Mouse (Mus musculus) C2C12 (cell line): ENCODE data around the gene Ehmt2. TPM values are rescaled to one million over a fixed set of nuclear protein-coding genes. Genes with fewer than 3 reads are reported as not detected.
A peak's percentile ranks its signal among the peaks of the same experiment; 100 is the strongest.

Source experiments
- H3K27me3 ChIP-seq: one replicate; pipeline ENCODE4 v1.6.1; 2011; ENCODE audit not compliant: control insufficient read depth, insufficient read depth, insufficient read length
- H3K36me3 ChIP-seq: one replicate; pipeline ENCODE4 v1.6.1; 2011; ENCODE audit not compliant: control insufficient read depth, insufficient read depth
- H3K4me3 ChIP-seq: one replicate; pipeline ENCODE4 v1.5.1; 2011; ENCODE audit warnings: mild to moderate bottlenecking, control low read depth; ENCODE audit not compliant: poor library complexity, insufficient read depth, severe bottlenecking
- H3K79me2 ChIP-seq: one replicate; pipeline ENCODE4 v1.6.1; 2011; ENCODE audit not compliant: control insufficient read depth, insufficient read depth
- H3K79me3 ChIP-seq: one replicate; pipeline ENCODE4 v1.6.1; 2011; ENCODE audit warnings: low read depth, control low read depth
- H3ac ChIP-seq: one replicate; pipeline ENCODE3; 2011; ENCODE audit warnings: low read depth; ENCODE audit not compliant: control insufficient read depth, insufficient read length
- CEBPB ChIP-seq: IDR thresholded peaks from one replicate; pipeline ENCODE4 v1.6.1; 2011; ENCODE audit warnings: low read depth, mild to moderate bottlenecking, control low read depth, moderate library complexity
- CTCF ChIP-seq: IDR thresholded peaks from one replicate; pipeline ENCODE4 v1.5.1; 2011; ENCODE audit not compliant: control insufficient read depth, insufficient read depth, insufficient read length
- FOSL1 ChIP-seq: IDR thresholded peaks from one replicate; pipeline ENCODE4 v1.8.0; 2011; ENCODE audit warnings: mild to moderate bottlenecking, low read length; ENCODE audit not compliant: poor library complexity, insufficient read depth, severe bottlenecking
- MAX ChIP-seq: IDR thresholded peaks from one replicate; pipeline ENCODE4 v1.6.1; 2011; ENCODE audit warnings: mild to moderate bottlenecking, control low read depth
- MYOD1 ChIP-seq: IDR thresholded peaks from one replicate; pipeline ENCODE4 v1.6.1; 2011; ENCODE audit warnings: low read depth; ENCODE audit not compliant: control insufficient read depth, insufficient read length
- MYOG ChIP-seq: IDR thresholded peaks from one replicate; pipeline ENCODE4 v1.6.1; 2011; ENCODE audit not compliant: control insufficient read depth, insufficient read length; ENCODE audit errors: extremely low read depth
- USF1 ChIP-seq: IDR thresholded peaks from one replicate; pipeline ENCODE4 v1.6.1; 2011; ENCODE audit warnings: low read depth, mild to moderate bottlenecking, control low read depth, moderate library complexity
- polyA plus RNA-seq: library from polyadenylated mRNA; unstranded; fragments of >200 nt; fragmentation: generic; extraction: Trizol; gene quantifications from one replicate; pipeline ENCODE4 v1.2.1, GENCODE M21; 2012; ENCODE audit warnings: missing spikeins

Ehmt2 gene
- polyA plus RNA-seq, 1 experiment = 106 TPM

- TF ChIP-seq MAX (peak; percentile 7), CEBPB (no peak), USF1 (no peak)
- H3K27me3 ChIP-seq = no peaks in the 10 kb centered on the region
- H3ac ChIP-seq = peak overlapping the region; percentile 72
- peaks cover 9% of the 10 kb centered on the region for H3K79me3 ChIP-seq
- H3K79me2 ChIP-seq = peaks cover 42% of the 10 kb centered on the region
- H3K4me3 ChIP-seq = peak overlapping the region; percentile 61
- no peaks in the 10 kb centered on the region for H3K36me3 ChIP-seq
Observed at GRCm38 (mm10) chr17:34894801-34895530, 3.3 kb upstream of the Ehmt2 start.

DNA sequence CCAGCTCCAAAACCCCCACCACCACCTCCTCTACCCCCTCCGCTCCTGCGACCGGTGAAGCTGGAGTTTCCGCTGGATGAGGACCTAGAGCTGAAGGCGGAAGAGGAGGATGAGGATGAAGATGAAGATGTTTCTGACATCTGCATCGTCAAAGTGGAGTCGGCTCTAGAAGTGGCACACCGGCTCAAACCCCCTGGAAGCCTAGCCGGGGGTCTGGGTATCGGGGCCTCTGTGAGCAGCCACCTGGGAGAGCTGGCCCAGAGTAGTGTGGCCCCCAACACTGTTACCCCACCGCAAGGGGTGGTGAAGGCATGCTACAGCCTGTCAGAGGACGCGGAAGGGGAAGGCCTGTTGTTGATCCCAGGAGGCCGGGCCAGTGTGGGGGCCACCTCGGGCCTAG, 2.5 kb upstream of the Ehmt2 start:
- peaks cover 49% of the 10 kb centered on the region for H3K79me2 ChIP-seq
- TF ChIP-seq USF1 (no peak), CTCF (no peak), CEBPB (no peak), MYOG (no peak), MAX (no peak), FOSL1 (no peak), MYOD1 (no peak)
- H3K4me3 ChIP-seq = no peak overlapping the region
- no peaks in the 10 kb centered on the region for H3K27me3 ChIP-seq
- no peak overlapping the region for H3ac ChIP-seq
- peaks cover 16% of the 10 kb centered on the region for H3K79me3 ChIP-seq
- H3K36me3 ChIP-seq = no peaks in the 10 kb centered on the region

- no peak overlapping the region for H3K4me3 ChIP-seq
- H3K79me3 ChIP-seq = peaks cover 23% of the 10 kb centered on the region
- no peak overlapping the region for H3ac ChIP-seq
- TF ChIP-seq CTCF (no peak), USF1 (no peak), MAX (no peak), CEBPB (no peak), MYOD1 (no peak), FOSL1 (no peak), MYOG (no peak)
- peaks cover 1% of the 10 kb centered on the region for H3K36me3 ChIP-seq
- H3K79me2 ChIP-seq = peaks cover 56% of the 10 kb centered on the region
- no peaks in the 10 kb centered on the region for H3K27me3 ChIP-seq
Observed at GRCm38 (mm10) chr17:34896366-34896765, 1.9 kb upstream of the Ehmt2 start.

DNA sequence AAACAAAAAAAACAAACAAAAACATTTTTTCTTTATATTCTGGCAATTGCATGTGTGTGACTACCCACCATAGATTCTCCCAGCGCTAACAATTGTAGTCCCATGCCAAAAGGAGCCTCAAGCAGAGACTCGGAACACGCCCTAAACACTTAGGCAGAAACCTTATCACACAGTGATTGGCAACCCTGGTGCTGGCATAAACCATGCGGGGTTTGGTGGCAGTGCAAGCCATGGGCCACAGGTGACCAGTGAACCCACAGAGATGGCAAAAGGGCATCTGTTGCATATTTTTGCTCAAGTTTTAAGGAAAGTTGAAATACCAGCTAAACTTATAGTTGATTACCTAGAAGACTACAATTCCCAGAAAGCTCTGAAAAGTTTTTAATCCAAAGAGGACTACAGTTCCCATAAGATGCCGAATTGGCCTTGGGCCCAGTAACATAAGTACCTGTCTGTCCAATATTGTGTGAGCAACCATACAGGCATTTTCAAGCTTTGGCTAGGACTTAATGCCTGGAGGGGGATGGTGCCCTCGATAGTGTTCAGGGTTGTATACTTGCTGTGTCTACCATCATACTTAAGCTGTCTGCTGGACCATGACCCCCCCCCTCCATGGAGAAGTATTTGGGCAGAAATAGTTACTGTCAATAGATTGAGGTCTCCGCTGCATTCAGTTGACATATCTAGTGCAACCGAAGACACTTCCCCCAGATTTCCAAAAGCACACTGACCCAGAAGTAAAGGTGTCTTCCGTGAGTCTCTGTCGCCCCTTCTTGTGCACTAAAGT, 703 bp upstream of the Ehmt2 start:
- Histone ChIP-seq H3ac (peak overlapping the region; percentile 97), H3K4me3 (peak overlapping the region; percentile 76), H3K27me3 (no peaks in the 10 kb centered on the region), H3K79me2 (peaks cover 62% of the 10 kb centered on the region), H3K79me3 (peaks cover 26% of the 10 kb centered on the region), H3K36me3 (peaks cover 11% of the 10 kb centered on the region)
- TF ChIP-seq MYOD1 = no peak
- TF ChIP-seq MAX = no peak
- TF ChIP-seq FOSL1 = no peak
- no peak for TF ChIP-seq USF1
- TF ChIP-seq MYOG = no peak
- no peak for TF ChIP-seq CEBPB
- TF ChIP-seq CTCF = no peak

- Histone ChIP-seq H3K79me2 (peaks cover 62% of the 10 kb centered on the region), H3K36me3 (peaks cover 22% of the 10 kb centered on the region), H3K79me3 (peaks cover 26% of the 10 kb centered on the region), H3ac (peak overlapping the region; percentile 97), H3K27me3 (no peaks in the 10 kb centered on the region), H3K4me3 (peak overlapping the region; percentile 76)
- TF ChIP-seq USF1 (no peak), MYOG (no peak), CTCF (no peak), CEBPB (no peak), FOSL1 (no peak), MAX (no peak), MYOD1 (no peak)
Observed at GRCm38 (mm10) chr17:34898706-34899052, 410 bp downstream of the Ehmt2 start.

DNA sequence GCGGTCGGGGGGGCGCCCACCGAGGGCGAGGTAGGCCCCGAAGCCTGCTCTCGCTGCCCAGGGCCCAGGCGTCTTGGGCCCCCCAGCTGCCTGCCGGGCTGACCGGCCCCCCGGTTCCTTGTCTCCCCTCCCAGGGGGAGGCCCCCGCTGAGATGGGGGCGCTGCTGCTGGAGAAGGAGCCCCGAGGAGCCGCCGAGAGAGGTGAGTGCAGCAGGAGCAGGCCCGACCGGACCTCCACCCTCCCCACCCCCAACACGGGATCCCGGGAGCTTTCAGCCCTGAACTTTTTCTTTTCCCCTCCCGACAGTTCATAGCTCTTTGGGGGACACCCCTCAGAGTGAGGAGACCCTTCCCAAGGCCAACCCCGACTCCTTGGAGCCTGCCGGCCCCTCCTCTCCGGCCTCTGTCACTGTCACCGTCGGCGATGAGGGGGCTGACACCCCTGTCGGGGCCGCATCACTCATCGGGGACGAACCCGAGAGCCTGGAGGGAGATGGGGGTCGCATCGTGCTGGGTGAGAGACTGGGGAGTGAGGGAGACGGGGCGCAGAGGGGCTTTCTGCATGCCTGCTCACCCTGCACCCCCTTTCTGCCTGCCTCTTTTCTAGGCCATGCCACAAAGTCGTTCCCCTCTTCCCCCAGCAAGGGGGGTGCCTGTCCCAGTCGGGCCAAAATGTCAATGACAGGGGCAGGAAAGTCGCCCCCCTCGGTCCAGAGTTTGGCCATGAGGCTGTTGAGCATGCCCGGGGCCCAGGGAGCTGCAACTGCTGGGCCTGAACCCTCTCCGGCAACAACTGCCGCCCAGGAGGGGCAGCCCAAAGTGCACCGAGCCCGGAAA, 1.0 kb downstream of the Ehmt2 start:
- Histone ChIP-seq H3ac (peak overlapping the region; percentile 97), H3K4me3 (peak overlapping the region; percentile 76), H3K79me3 (peaks cover 26% of the 10 kb centered on the region), H3K27me3 (no peaks in the 10 kb centered on the region), H3K79me2 (peaks cover 62% of the 10 kb centered on the region), H3K36me3 (peaks cover 24% of the 10 kb centered on the region)
- no peak for TF ChIP-seq USF1
- no peak for TF ChIP-seq MYOD1
- TF ChIP-seq MYOG = no peak
- no peak for TF ChIP-seq FOSL1
- no peak for TF ChIP-seq MAX
- no peak for TF ChIP-seq CEBPB
- no peak for TF ChIP-seq CTCF
